Mouse (Mus musculus) brain, adult 10 weeks (tissue): ENCODE data around the gene Adcy6. TPM values are rescaled to one million over a fixed set of nuclear protein-coding genes. Genes with fewer than 3 reads are reported as not detected.

Experiments
- polyA plus RNA-seq: library from polyadenylated mRNA; stranded (reverse); fragments of 350-450 nt; fragmentation: Illumina TruSeq; extraction: RNeasy Lipid Tissue Mini Kit (QIAGEN cat#74804); gene quantifications from one replicate; pipeline ENCODE4 v1.2.3, GENCODE M21; 2015; ENCODE audit warnings: low read depth, low replicate concordance

Gene Adcy6
- 31.7 TPM for polyA plus RNA-seq

GRCm38 (mm10) chr15:98609331-98610130 is at the start of gene Adcy6:
Adcy6 (minus strand) TSS chr15:98610076.

GRCm38 (mm10) chr15:98630540-98630939 is 20.7 kb upstream of the Adcy6 start, which contains the start of gene Cacnb3:
Cacnb3 (plus strand) TSS chr15:98630840.

GRCm38 (mm10) chr15:98570873-98571538 is 38.9 kb downstream of the Adcy6 start, which contains the start of the genes Ccnt1 and 4930415O20Rik:
Ccnt1 (minus strand) TSS chr15:98570923.
4930415O20Rik (plus strand) TSS chr15:98571004.

Other genes with a start within 250 kb of the Adcy6 start
- not detected for gene Olfr283, start 229.1 kb downstream of the Adcy6 start, polyA plus RNA-seq
- not detected for gene Olfr282, start 178.9 kb downstream of the Adcy6 start, polyA plus RNA-seq
- not detected for gene Olfr281, start 157.5 kb downstream of the Adcy6 start, polyA plus RNA-seq
- gene OR5BS1P, start 140.2 kb downstream of the Adcy6 start, polyA plus RNA-seq = not detected
- gene Lalba, start 127.4 kb downstream of the Adcy6 start, polyA plus RNA-seq = not detected
- not detected for gene Olfr279, start 117.7 kb downstream of the Adcy6 start, polyA plus RNA-seq
- gene Kansl2, start 75.8 kb downstream of the Adcy6 start, polyA plus RNA-seq = 57.3 TPM
- gene Ccnt1, start 39.2 kb downstream of the Adcy6 start, polyA plus RNA-seq = 24.5 TPM
- not detected for gene 4930415O20Rik, start 39.1 kb downstream of the Adcy6 start, polyA plus RNA-seq
- gene Cacnb3, start 20.8 kb upstream of the Adcy6 start, polyA plus RNA-seq = 201 TPM
- gene Ddx23, start 52.8 kb upstream of the Adcy6 start, polyA plus RNA-seq = 52.9 TPM
- gene Rnd1, start 67.4 kb upstream of the Adcy6 start, polyA plus RNA-seq = 30.1 TPM
- gene Ccdc65, start 98.1 kb upstream of the Adcy6 start, polyA plus RNA-seq = 6.9 TPM
- 3.3 TPM for gene Fkbp11, start 118.1 kb upstream of the Adcy6 start, polyA plus RNA-seq
- 497 TPM for gene Arf3, start 153.1 kb upstream of the Adcy6 start, polyA plus RNA-seq
- 1.4 TPM for gene Wnt10b, start 168.1 kb upstream of the Adcy6 start, polyA plus RNA-seq
- 0.18 TPM for gene Wnt1, start 179.8 kb upstream of the Adcy6 start, polyA plus RNA-seq
- gene Ddn, start 199.4 kb upstream of the Adcy6 start, polyA plus RNA-seq = 553 TPM
- gene Prkag1, start 221.4 kb upstream of the Adcy6 start, polyA plus RNA-seq = 80.7 TPM